ENCODE assay signal across 27 mouse cellular contexts in genomic region chr4:88336753-88337152, GRCm38 (mm10).
DNase-seq lines count a peak whose midpoint lies in the region; ATAC-seq and TF ChIP-seq lines count a peak whose summit lies in the region.
"Had no signal": no experiment of that assay in that cellular context is flagged by ENCODE, and none has a peak within 500 bp of the region (broad histone marks: within the 10 kb centered on the region; RNA-seq: fewer than 3 reads in every experiment).

No protein-coding gene starts in this region.

- ATAC-seq in forebrain, embryonic 14.5 days, result no peak; the same call in 1 of the 2 replicates
- no peak for ATAC-seq in forebrain, embryonic 15.5 days (replicated peaks)
- ATAC-seq in megakaryocyte progenitor cell, adult 5-6 weeks (replicated peaks; ENCODE audit: poor library complexity), result peak; percentile 96
- ATAC-seq in lung, postnatal 0 days, result no peak
- ATAC-seq: activated CD4-positive, CD25-positive, alpha-beta regulatory T cell, adult 4 months; intestine, embryonic 15.5 days; midbrain, embryonic 16.5 days had no signal

- 9% methylated on average over 2 of the region's 2 CpGs for WGBS in forebrain, embryonic 14.5 days
- 8% methylated on average over 2 of the region's 2 CpGs for WGBS in forebrain, embryonic 15.5 days
- 65% methylated on average over 2 of the region's 2 CpGs for WGBS in lung, postnatal 0 days

- H3K4me3 ChIP-seq in forebrain, embryonic 14.5 days (ENCODE audit: low read depth, low read length), result no peak overlapping the region
- no peak overlapping the region for H3K4me3 ChIP-seq in forebrain, embryonic 15.5 days
- H3K4me3 ChIP-seq in lung, postnatal 0 days (ENCODE audit: low read depth, low read length), result no peak overlapping the region
- H3K4me3 ChIP-seq: embryonic facial prominence, embryonic 10.5 days; gastrocnemius, adult 2 months; heart, adult 2 months; hindbrain, embryonic 15.5 days; intestine, embryonic 15.5 days; liver, embryonic 13.5 days; midbrain, embryonic 10.5 days; myocyte; neural tube, embryonic 13.5 days had no signal

- H3K9me3 ChIP-seq in forebrain, embryonic 14.5 days (replicated peaks; ENCODE audit: control insufficient read depth, low read length), result no peaks in the 10 kb centered on the region
- H3K9me3 ChIP-seq in forebrain, embryonic 15.5 days, result no peaks in the 10 kb centered on the region
- no peaks in the 10 kb centered on the region for H3K9me3 ChIP-seq in lung, postnatal 0 days (ENCODE audit: low read length)
- H3K9me3 ChIP-seq: embryonic facial prominence, embryonic 10.5 days; hindbrain, embryonic 15.5 days; intestine, embryonic 15.5 days; liver, embryonic 13.5 days; midbrain, embryonic 10.5 days; neural tube, embryonic 13.5 days had no signal

- peak; percentile 53 for DNase-seq in forebrain, embryonic 14.5 days (ENCODE audit: low spot score)
- DNase-seq in MN1 (ENCODE audit: low spot score), result peak; percentile 12
- peak; percentile 96 for DNase-seq in fat pad, adult 2 months (ENCODE audit: extremely low read depth, low read depth, low spot score)
- no peak for DNase-seq in heart, adult 11 months
- no peak for DNase-seq in adrenal gland, adult 18-20 months (ENCODE audit: low spot score in 2 of 2)
- no peak for DNase-seq in lung, postnatal 0 days (ENCODE audit: low spot score)
- DNase-seq: adrenal gland, postnatal 10 days; cerebellum, adult 9-11 months; gastrocnemius, adult 2 months; heart, adult 2 months; heart, postnatal 4 days; kidney, adult 8-10 months; kidney, postnatal 10 days; liver, embryonic 13.5 days; lung, adult 2 months; thymus, adult 18-20 months; thymus, postnatal 4 days had no signal

- no peaks in the 10 kb centered on the region for H3K27me3 ChIP-seq in forebrain, embryonic 14.5 days (replicated peaks; ENCODE audit: control insufficient read depth, insufficient read depth, low read length)
- no peaks in the 10 kb centered on the region for H3K27me3 ChIP-seq in forebrain, embryonic 15.5 days
- H3K27me3 ChIP-seq in lung, postnatal 0 days (replicated peaks; ENCODE audit: insufficient read depth, low read length), result no peaks in the 10 kb centered on the region
- H3K27me3 ChIP-seq: hindbrain, embryonic 15.5 days; intestine, embryonic 15.5 days; liver, embryonic 13.5 days; neural tube, embryonic 13.5 days had no signal

- peaks cover 15% of the 10 kb centered on the region for H3K4me1 ChIP-seq in forebrain, embryonic 14.5 days (ENCODE audit: control insufficient read depth, insufficient read depth, low read length)
- peaks cover 21% of the 10 kb centered on the region for H3K4me1 ChIP-seq in forebrain, embryonic 15.5 days
- no peaks in the 10 kb centered on the region for H3K4me1 ChIP-seq in lung, postnatal 0 days (ENCODE audit: insufficient read depth, low read depth, low read length)
- H3K4me1 ChIP-seq: intestine, embryonic 15.5 days; liver, embryonic 13.5 days had no signal

- no peak overlapping the region for H3K4me2 ChIP-seq in forebrain, embryonic 14.5 days (ENCODE audit: low read length)
- no peak overlapping the region for H3K4me2 ChIP-seq in forebrain, embryonic 15.5 days (replicated peaks)
- no peak overlapping the region for H3K4me2 ChIP-seq in lung, postnatal 0 days (replicated peaks; ENCODE audit: low read depth, low read length)
- H3K4me2 ChIP-seq: hindbrain, embryonic 15.5 days; intestine, embryonic 15.5 days; liver, embryonic 13.5 days; neural tube, embryonic 13.5 days had no signal

- TF ChIP-seq EP300 in lung, postnatal 0 days (IDR thresholded peaks at IDR 0.05), result no peak

- H3K36me3 ChIP-seq in forebrain, embryonic 14.5 days (ENCODE audit: control insufficient read depth, insufficient read depth, low read length), result no peaks in the 10 kb centered on the region
- H3K36me3 ChIP-seq in forebrain, embryonic 15.5 days, result no peaks in the 10 kb centered on the region
- H3K36me3 ChIP-seq in lung, postnatal 0 days (ENCODE audit: insufficient read depth, low read length), result no peaks in the 10 kb centered on the region
- H3K36me3 ChIP-seq: embryonic facial prominence, embryonic 10.5 days; hindbrain, embryonic 15.5 days; intestine, embryonic 15.5 days; liver, embryonic 13.5 days; midbrain, embryonic 10.5 days; neural tube, embryonic 13.5 days had no signal

- no peak overlapping the region for H3K9ac ChIP-seq in forebrain, embryonic 14.5 days (ENCODE audit: low read length)
- no peak overlapping the region for H3K9ac ChIP-seq in forebrain, embryonic 15.5 days (replicated peaks)
- no peak overlapping the region for H3K9ac ChIP-seq in lung, postnatal 0 days (replicated peaks; ENCODE audit: low read depth)
- H3K9ac ChIP-seq: hindbrain, embryonic 15.5 days; intestine, embryonic 15.5 days; liver, embryonic 13.5 days; neural tube, embryonic 13.5 days had no signal

- H3K27ac ChIP-seq in forebrain, embryonic 14.5 days (ENCODE audit: low read depth, low read length), result 0 out of 2 replicates have a peak overlapping the region, but pooled peaks have one; percentile 7
- H3K27ac ChIP-seq in forebrain, embryonic 15.5 days (replicated peaks), result no peak overlapping the region
- H3K27ac ChIP-seq in lung, postnatal 0 days (ENCODE audit: low read length), result no peak overlapping the region
- H3K27ac ChIP-seq: embryonic facial prominence, embryonic 10.5 days; gastrocnemius, adult 2 months; heart, adult 2 months; intestine, embryonic 15.5 days; liver, embryonic 13.5 days; midbrain, embryonic 10.5 days; neural tube, embryonic 13.5 days had no signal

- no peak for TF ChIP-seq CTCF in lung, postnatal 0 days (IDR thresholded peaks at IDR 0.05)

Comparison
In these comparisons a context has a peak if more than half of its experiments do, and no peak if none do; other contexts are left out.
1. DNase-seq: peak in forebrain, embryonic 14.5 days (single experiment), MN1 (single experiment) and fat pad, adult 2 months (single experiment); none in heart, adult 11 months (single experiment), adrenal gland, adult 18-20 months (0 of 2) and lung, postnatal 0 days (single experiment).